ENCODE assay signal across 16 mouse cellular contexts in the genomic region with DNA sequence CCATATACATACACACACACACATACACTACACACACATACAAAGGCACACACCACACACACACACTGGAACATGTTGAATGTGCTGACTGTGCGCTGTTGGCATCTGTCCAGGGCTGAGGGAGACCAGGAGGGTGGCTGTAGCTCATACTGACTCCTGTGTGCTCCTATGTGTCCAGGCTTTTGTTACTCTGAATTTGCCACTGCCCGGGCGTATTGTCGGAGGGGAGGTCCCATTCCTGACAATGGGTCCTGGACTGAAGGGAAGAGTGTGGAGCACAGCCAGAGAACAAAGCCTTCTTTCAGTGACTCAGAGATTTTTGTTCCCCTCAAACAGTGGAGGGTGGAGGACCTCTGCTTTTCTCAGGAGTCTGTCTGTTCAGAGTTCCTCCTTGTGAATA.
A peak's percentile ranks its signal among the peaks of the same experiment; 100 is the strongest.
DNase-seq lines count a peak whose midpoint lies in the region; ATAC-seq and TF ChIP-seq lines count a peak whose summit lies in the region.
"Had no signal": no experiment of that assay in that cellular context is flagged by ENCODE, and none has a peak within 500 bp of the region (broad histone marks: within the 10 kb centered on the region; RNA-seq: fewer than 3 reads in every experiment).

No protein-coding gene starts in this region.

- H3K4me3 ChIP-seq in lung, embryonic 15.5 days, result no peak overlapping the region
- no peak overlapping the region for H3K4me3 ChIP-seq in ES-E14 (ENCODE audit: insufficient read depth in 1 of 2, low read depth in 1 of 2, low read length in 2 of 2, poor library complexity in 1 of 2, severe bottlenecking in 1 of 2)
- H3K4me3 ChIP-seq in hindbrain, embryonic 14.5 days (replicated peaks; ENCODE audit: low read length), result no peak overlapping the region
- H3K4me3 ChIP-seq: left cerebral cortex, adult 2 months; limb, embryonic 15.5 days; myocyte had no signal

- H3K27ac ChIP-seq in lung, embryonic 15.5 days, result no peak overlapping the region
- no peak overlapping the region for H3K27ac ChIP-seq in ES-E14 (ENCODE audit: insufficient read depth, low read depth, low read length, poor library complexity, severe bottlenecking)
- no peak overlapping the region for H3K27ac ChIP-seq in hindbrain, embryonic 14.5 days
- H3K27ac ChIP-seq: left cerebral cortex, adult 2 months; limb, embryonic 15.5 days had no signal

- H3K9ac ChIP-seq in lung, embryonic 15.5 days, result no peak overlapping the region
- H3K9ac ChIP-seq in ES-E14 (ENCODE audit: insufficient read depth, low read depth, low read length, poor library complexity, severe bottlenecking), result no peak overlapping the region
- no peak overlapping the region for H3K9ac ChIP-seq in hindbrain, embryonic 14.5 days
- H3K9ac ChIP-seq: limb, embryonic 15.5 days had no signal

- no peaks in the 10 kb centered on the region for H3K9me3 ChIP-seq in lung, embryonic 15.5 days
- H3K9me3 ChIP-seq in ES-E14 (ENCODE audit: control insufficient read depth, insufficient read depth, low read depth, low read length), result no peaks in the 10 kb centered on the region
- H3K9me3 ChIP-seq in hindbrain, embryonic 14.5 days (ENCODE audit: control insufficient read depth, low read length), result no peaks in the 10 kb centered on the region
- H3K9me3 ChIP-seq: limb, embryonic 15.5 days had no signal

- no peaks in the 10 kb centered on the region for H3K4me1 ChIP-seq in lung, embryonic 15.5 days
- H3K4me1 ChIP-seq in ES-E14 (ENCODE audit: control insufficient read depth in 2 of 2, insufficient read depth in 2 of 2, low read length in 2 of 2, poor library complexity in 1 of 2), result peaks cover 6 to 9% of the 10 kb centered on the region in 2 experiments; a peak in 2 of 4 replicates
- H3K4me1 ChIP-seq in hindbrain, embryonic 14.5 days (replicated peaks; ENCODE audit: control insufficient read depth, insufficient read depth, low read length), result 0 out of 2 replicates have a peak, but pooled peaks cover 5% of the 10 kb centered on the region

- no peaks in the 10 kb centered on the region for H3K27me3 ChIP-seq in lung, embryonic 15.5 days
- H3K27me3 ChIP-seq in hindbrain, embryonic 14.5 days (ENCODE audit: control insufficient read depth, insufficient read depth, low read length), result no peaks in the 10 kb centered on the region
- H3K27me3 ChIP-seq: limb, embryonic 15.5 days had no signal

- TF ChIP-seq POLR2A in brain, embryonic 14.5 days (IDR thresholded peaks at IDR 0.05; ENCODE audit: borderline replicate concordance, extremely low read depth, insufficient read depth, insufficient read length, poor library complexity, severe bottlenecking), result no peak

- no peaks in the 10 kb centered on the region for H3K36me3 ChIP-seq in lung, embryonic 15.5 days
- no peaks in the 10 kb centered on the region for H3K36me3 ChIP-seq in ES-E14 (ENCODE audit: control insufficient read depth, insufficient read depth, low read length, poor library complexity, severe bottlenecking)
- H3K36me3 ChIP-seq in hindbrain, embryonic 14.5 days (replicated peaks; ENCODE audit: control insufficient read depth, insufficient read depth), result no peaks in the 10 kb centered on the region
- H3K36me3 ChIP-seq: G1E; limb, embryonic 15.5 days had no signal

- WGBS in lung, embryonic 15.5 days, result 62% methylated on average over 4 of the region's 4 CpGs
- 19% methylated on average over 4 of the region's 4 CpGs for WGBS in hindbrain, embryonic 14.5 days

- DNase-seq in lung, postnatal 4 days, result no peak
- DNase-seq in ES-E14 (ENCODE audit: low read depth, low spot score), result peak; percentile 57
- DNase-seq in brain, embryonic 14.5 days (ENCODE audit: low read depth), result peak; percentile 39
- no peak for DNase-seq in hindbrain, embryonic 14.5 days (ENCODE audit: low spot score)
- DNase-seq in cerebellum, postnatal 4 days (ENCODE audit: low spot score in 2 of 2), result no peak
- DNase-seq: adrenal gland, adult 8-10 months; cerebellum, adult 11-12 months; heart, adult 18-20 months; kidney, postnatal 14 days; lung, postnatal 10 days had no signal

- H3K4me2 ChIP-seq in lung, embryonic 15.5 days, result no peak overlapping the region
- no peak overlapping the region for H3K4me2 ChIP-seq in hindbrain, embryonic 14.5 days (replicated peaks)
- H3K4me2 ChIP-seq: limb, embryonic 15.5 days had no signal

- 0 out of 2 replicates have a peak, but pooled peaks have one; percentile 6 for ATAC-seq in lung, embryonic 15.5 days (ENCODE audit: borderline replicate concordance, extremely low read depth, low FRiP score, low TSS enrichment)
- peak; percentile 35; the same call in 1 of the 2 replicates for ATAC-seq in hindbrain, embryonic 14.5 days (ENCODE audit: low FRiP score)
- ATAC-seq in CD4-positive, CD25-positive, alpha-beta regulatory T cell, adult 4 months, result no peak

- no peak for TF ChIP-seq CTCF in brain, embryonic 14.5 days (IDR thresholded peaks at IDR 0.05; ENCODE audit: borderline replicate concordance, extremely low read depth, insufficient read depth, insufficient read length)

- in situ Hi-C loops in ES-E14 (cut with MboI; ENCODE audit: low sequenced_read_pairs in 2 of 2, unreplicated experiment in 2 of 2), result no loop called here

TF ChIP-seq in ES-E14, 5 proteins besides CTCF, POLR2A, EP300 and RAD21:
- TF ChIP-seq MAFK (IDR thresholded peaks at IDR 0.05; ENCODE audit: insufficient read depth, low read depth, low read length), result peak; percentile 86
- no peak for TF ChIP-seq ZNF384 (IDR thresholded peaks at IDR 0.05; ENCODE audit: low read depth, low read length)
- TF ChIP-seq CHD2 (IDR thresholded peaks at IDR 0.05; ENCODE audit: low read depth, low read length), result no peak
- TF ChIP-seq HCFC1 (IDR thresholded peaks at IDR 0.05; ENCODE audit: borderline replicate concordance, insufficient read depth, low read length), result no peak
- TF ChIP-seq ZC3H11A (IDR thresholded peaks at IDR 0.05; ENCODE audit: borderline replicate concordance, low read depth, low read length), result no peak
TF ChIP-seq in ES-E14: peak in this region for 1.

Comparison
In these comparisons a context has a peak if more than half of its experiments do, and no peak if none do; other contexts are left out.
1. DNase-seq: peak in ES-E14 (single experiment) and brain, embryonic 14.5 days (single experiment); none in lung, postnatal 4 days (0 of 2), hindbrain, embryonic 14.5 days (single experiment) and cerebellum, postnatal 4 days (0 of 2).